Mouse (Mus musculus) spleen, adult 2 months (tissue): ENCODE results near the gene Rmnd5b.

Experiments used
- CTCF ChIP-seq: fragments of 200-500 bp; IDR thresholded peaks from 2 replicates; pipeline ENCODE4 v1.5.1; 2011; ENCODE audit warnings: mild to moderate bottlenecking, inconsistent platforms; ENCODE audit not compliant: insufficient read depth, insufficient read length, insufficient replicate concordance; ENCODE audit errors: extremely low read depth
- POLR2A ChIP-seq: fragments of 200-500 bp; IDR thresholded peaks from 2 replicates; pipeline ENCODE4 v1.6.1; 2011; ENCODE audit warnings: low read depth, low read length, inconsistent platforms

- no peak for TF ChIP-seq CTCF
- TF ChIP-seq POLR2A = no peak
Measured at GRCm38 (mm10) chr11:51602253-51602652, 33.4 kb downstream of the Rmnd5b start.
